Mouse (Mus musculus) hindbrain, embryonic 12.5 days (tissue): ENCODE measurements at regions not wholly inside any gene's neighbourhood (a gene's known extent, or its start where the extent isn't known, plus 50 kb on each side); places are given as distances from the start of the nearest gene placed in this dataset.

Experiments
- ATAC-seq: fragments of 200-750 bp; cut with Nextera tagmentation; 2 replicates; pipeline ENCODE4 v1.8.0; 2017; ENCODE audit warnings: moderate TSS enrichment; ENCODE audit not compliant: low FRiP score
- H3K27ac ChIP-seq: fragments of 300-500 bp; sonication (generic); 2 replicates; pipeline ENCODE4 v1.5.1; 2016; ENCODE audit warnings: mild to moderate bottlenecking
- H3K27me3 ChIP-seq: fragments of 300-500 bp; sonication (generic); 2 replicates; pipeline ENCODE4 v1.6.1; 2016; ENCODE audit warnings: mild to moderate bottlenecking
- H3K36me3 ChIP-seq: fragments of 300-500 bp; sonication (generic); 2 replicates; pipeline ENCODE4 v1.6.1; 2016; ENCODE audit warnings: mild to moderate bottlenecking
- H3K4me1 ChIP-seq: fragments of 300-500 bp; sonication (generic); 2 replicates; pipeline ENCODE4 v1.6.1; 2016
- H3K4me2 ChIP-seq: fragments of 300-500 bp; sonication (generic); replicated peaks from 2 replicates; pipeline ENCODE4 v1.6.1; 2016; ENCODE audit warnings: mild to moderate bottlenecking
- H3K4me3 ChIP-seq: fragments of 300-500 bp; sonication (generic); 2 replicates; pipeline ENCODE4 v1.5.1; 2016; ENCODE audit warnings: mild to moderate bottlenecking
- H3K9ac ChIP-seq: fragments of 300-500 bp; sonication (generic); 2 replicates; pipeline ENCODE4 v1.6.1; 2016; ENCODE audit warnings: mild to moderate bottlenecking, moderate library complexity
- H3K9me3 ChIP-seq: fragments of 300-500 bp; sonication (generic); replicated peaks from 2 replicates; pipeline ENCODE4 v1.6.1; 2016; ENCODE audit warnings: mild to moderate bottlenecking
- whole genome bisulfite sequencing: fragments of 180-500 bp; shearing (Covaris S2); methylation state at CpG from one replicate; pipeline ENCODE4 v1.1.7; 2016; 5-methylcytosine and 5-hydroxymethylcytosine counted together

DNA sequence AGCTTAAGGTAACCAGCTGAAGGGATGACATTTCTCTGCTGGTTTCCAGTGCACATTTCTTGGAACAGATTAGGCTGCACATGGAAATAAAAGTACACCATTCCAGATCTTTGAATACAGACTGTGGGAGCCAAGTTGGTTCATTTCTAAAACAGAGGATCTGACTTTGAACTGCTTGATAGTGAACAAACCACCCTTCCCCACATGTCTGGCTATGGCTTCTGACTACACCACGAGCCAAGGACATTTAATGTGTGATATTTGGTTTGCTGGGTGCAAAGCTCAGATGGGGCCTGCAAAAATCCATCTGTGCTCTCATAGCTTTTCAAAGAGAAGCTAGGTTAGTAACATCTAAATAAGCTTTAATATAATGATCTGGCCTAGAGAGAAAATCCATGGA, 614.7 kb upstream of the Cdh11 start:
- ATAC-seq: no peak
- no peaks in the 10 kb centered on the region for H3K36me3 ChIP-seq
- H3K4me1 ChIP-seq: peaks cover 4% of the 10 kb centered on the region; the same call in 1 of the 2 replicates
- no peaks in the 10 kb centered on the region for H3K9me3 ChIP-seq
- no peaks in the 10 kb centered on the region for H3K27me3 ChIP-seq
- H3K4me3 ChIP-seq: no peak overlapping the region
- 88% methylated on average over 1 of the region's 1 CpGs for WGBS
- no peak overlapping the region for H3K9ac ChIP-seq
- H3K27ac ChIP-seq: no peak overlapping the region
- H3K4me2 ChIP-seq: no peak overlapping the region

GRCm38 (mm10) chr8:103402731-103403130, 617.3 kb upstream of the Cdh11 start:
- H3K4me3 ChIP-seq: no peak overlapping the region
- no peaks in the 10 kb centered on the region for H3K9me3 ChIP-seq
- H3K4me1 ChIP-seq: no peaks in the 10 kb centered on the region
- no peak overlapping the region for H3K9ac ChIP-seq
- no peak overlapping the region for H3K27ac ChIP-seq
- H3K4me2 ChIP-seq: no peak overlapping the region
- WGBS: 83% methylated on average over 3 of the region's 3 CpGs
- no peak for ATAC-seq
- no peaks in the 10 kb centered on the region for H3K27me3 ChIP-seq
- H3K36me3 ChIP-seq: no peaks in the 10 kb centered on the region

DNA sequence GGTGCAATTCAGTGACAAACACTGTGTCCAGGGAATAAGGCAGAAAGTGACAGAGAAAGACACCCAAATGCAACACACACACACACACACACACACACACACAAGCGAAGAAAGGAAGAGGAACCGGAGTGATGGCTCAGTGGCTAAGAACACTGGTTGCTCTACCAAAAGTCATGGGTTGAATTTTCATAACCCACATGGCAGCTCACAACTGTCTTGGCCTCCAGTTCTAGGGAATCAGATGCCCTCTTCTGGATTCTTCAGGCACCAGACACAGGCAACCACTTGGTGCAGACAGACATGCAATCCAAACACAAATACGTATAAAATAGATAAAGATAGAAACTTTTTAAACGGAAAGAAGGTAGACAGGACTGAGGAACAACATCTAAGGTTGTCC, 618.4 kb upstream of the Cdh11 start:
- no peak for ATAC-seq
- 92% methylated on average over 4 of the region's 4 CpGs for WGBS

DNA sequence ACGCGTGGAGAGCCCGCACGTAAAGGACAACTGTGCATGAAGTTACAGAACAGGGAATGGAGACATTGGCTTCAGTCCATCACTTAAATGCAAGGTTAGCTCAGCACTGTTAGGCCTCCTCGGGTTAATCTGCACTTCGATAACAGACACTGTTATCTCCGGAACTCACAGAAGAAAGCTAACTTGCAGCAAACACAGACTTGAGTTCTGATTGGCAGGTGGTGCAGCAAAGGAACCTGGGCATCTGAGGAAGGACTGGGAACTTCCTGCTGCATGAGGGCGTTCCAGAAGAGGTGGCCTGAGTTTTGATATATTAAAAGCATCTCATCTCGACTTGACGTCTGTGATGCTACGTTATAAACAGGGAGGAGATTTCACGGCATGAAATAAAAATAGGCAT, 620.3 kb upstream of the Cdh11 start:
- H3K27ac ChIP-seq: no peak overlapping the region
- no peaks in the 10 kb centered on the region for H3K4me1 ChIP-seq
- H3K36me3 ChIP-seq: no peaks in the 10 kb centered on the region
- 88% methylated on average over 12 of the region's 12 CpGs for WGBS
- H3K4me2 ChIP-seq: no peak overlapping the region
- H3K9ac ChIP-seq: no peak overlapping the region
- no peak overlapping the region for H3K4me3 ChIP-seq
- no peaks in the 10 kb centered on the region for H3K9me3 ChIP-seq
- ATAC-seq: no peak
- no peaks in the 10 kb centered on the region for H3K27me3 ChIP-seq

More for the DNA sequence above, 618.4 kb upstream of the Cdh11 start:
- Histone ChIP-seq H3K27me3 (no peaks in the 10 kb centered on the region), H3K9ac (no peak overlapping the region), H3K4me1 (no peaks in the 10 kb centered on the region), H3K4me2 (no peak overlapping the region), H3K27ac (no peak overlapping the region), H3K4me3 (no peak overlapping the region), H3K9me3 (no peaks in the 10 kb centered on the region), H3K36me3 (no peaks in the 10 kb centered on the region)

- Histone ChIP-seq H3K27me3 (no peaks in the 10 kb centered on the region), H3K9ac (no peak overlapping the region), H3K4me2 (no peak overlapping the region), H3K9me3 (no peaks in the 10 kb centered on the region), H3K36me3 (no peaks in the 10 kb centered on the region), H3K27ac (no peak overlapping the region), H3K4me3 (no peak overlapping the region), H3K4me1 (no peaks in the 10 kb centered on the region)
- no peak for ATAC-seq
- 83% methylated on average over 2 of the region's 2 CpGs for WGBS
Measured at GRCm38 (mm10) chr8:103406921-103407320, 621.5 kb upstream of the Cdh11 start.

DNA sequence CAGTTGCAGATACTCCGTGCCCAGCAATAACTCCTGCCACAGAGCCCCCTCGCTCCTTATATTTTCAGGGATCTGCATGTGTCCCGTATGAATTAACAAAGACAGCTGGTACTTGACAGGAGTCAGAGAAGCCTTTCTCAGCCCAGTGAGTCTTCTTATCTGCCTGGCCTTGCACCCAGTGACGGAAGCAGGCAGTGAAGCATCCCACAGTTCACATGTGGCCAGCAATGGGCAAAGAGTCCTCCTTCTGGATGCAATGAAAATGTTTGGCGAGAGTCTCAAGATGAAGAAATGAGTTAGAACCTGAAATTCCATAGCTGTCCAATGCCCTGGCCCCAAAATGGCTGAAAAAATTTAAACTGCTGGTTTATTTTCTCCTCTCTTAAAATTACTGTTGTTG, 622.2 kb upstream of the Cdh11 start:
- Histone ChIP-seq H3K9ac (no peak overlapping the region), H3K4me3 (no peak overlapping the region), H3K27me3 (no peaks in the 10 kb centered on the region), H3K36me3 (no peaks in the 10 kb centered on the region), H3K9me3 (no peaks in the 10 kb centered on the region), H3K4me1 (no peaks in the 10 kb centered on the region), H3K4me2 (no peak overlapping the region), H3K27ac (no peak overlapping the region)
- ATAC-seq: no peak
- 77% methylated on average over 5 of the region's 5 CpGs for WGBS

- ATAC-seq: no peak
- Histone ChIP-seq H3K9ac (no peak overlapping the region), H3K27me3 (no peaks in the 10 kb centered on the region), H3K4me2 (no peak overlapping the region), H3K36me3 (no peaks in the 10 kb centered on the region), H3K27ac (no peak overlapping the region), H3K4me1 (peaks cover under 1% of the 10 kb centered on the region; the same call in 1 of the 2 replicates), H3K9me3 (no peaks in the 10 kb centered on the region), H3K4me3 (no peak overlapping the region)
- 74% methylated on average over 3 of the region's 3 CpGs for WGBS
Measured at GRCm38 (mm10) chr8:103408411-103408810, 623.0 kb upstream of the Cdh11 start.

- H3K27ac ChIP-seq: no peak overlapping the region
- H3K9ac ChIP-seq: no peak overlapping the region
Measured at GRCm38 (mm10) chr8:103409121-103409551, 623.7 kb upstream of the Cdh11 start.

DNA sequence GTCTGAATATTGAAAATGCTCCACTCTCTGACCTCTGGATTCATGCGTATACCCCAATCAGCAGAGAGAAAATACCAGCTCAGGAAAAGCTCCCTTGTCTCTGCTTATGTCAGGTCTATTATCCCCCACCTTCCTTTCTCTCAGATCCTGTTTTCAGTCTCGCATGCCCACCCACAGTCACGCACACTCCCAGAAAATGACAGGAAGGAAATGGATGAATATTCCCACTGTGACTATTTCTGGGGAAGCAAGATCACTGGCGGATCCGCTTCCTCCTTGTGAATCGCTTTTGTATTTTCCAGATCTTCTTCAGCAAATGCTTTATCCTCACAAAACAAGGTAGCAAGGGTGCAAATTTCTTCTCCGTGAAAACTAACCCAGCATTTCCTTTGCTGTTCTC, 627.3 kb upstream of the Cdh11 start:
- ATAC-seq: no peak
- H3K9me3 ChIP-seq: no peaks in the 10 kb centered on the region
- H3K4me1 ChIP-seq: peaks cover 11% of the 10 kb centered on the region; the same call in 1 of the 2 replicates
- H3K9ac ChIP-seq: no peak overlapping the region
- no peak overlapping the region for H3K4me3 ChIP-seq
- no peaks in the 10 kb centered on the region for H3K27me3 ChIP-seq
- H3K27ac ChIP-seq: no peak overlapping the region
- H3K4me2 ChIP-seq: no peak overlapping the region
- 74% methylated on average over 7 of the region's 7 CpGs for WGBS
- no peaks in the 10 kb centered on the region for H3K36me3 ChIP-seq

More at GRCm38 (mm10) chr8:103409121-103409551, 623.7 kb upstream of the Cdh11 start:
- Histone ChIP-seq H3K27me3 (no peaks in the 10 kb centered on the region), H3K4me3 (no peak overlapping the region), H3K9me3 (no peaks in the 10 kb centered on the region), H3K4me2 (no peak overlapping the region), H3K4me1 (peaks cover 6% of the 10 kb centered on the region; the same call in 1 of the 2 replicates), H3K36me3 (no peaks in the 10 kb centered on the region)
- no peak for ATAC-seq
- 75% methylated on average over 2 of the region's 2 CpGs for WGBS

DNA sequence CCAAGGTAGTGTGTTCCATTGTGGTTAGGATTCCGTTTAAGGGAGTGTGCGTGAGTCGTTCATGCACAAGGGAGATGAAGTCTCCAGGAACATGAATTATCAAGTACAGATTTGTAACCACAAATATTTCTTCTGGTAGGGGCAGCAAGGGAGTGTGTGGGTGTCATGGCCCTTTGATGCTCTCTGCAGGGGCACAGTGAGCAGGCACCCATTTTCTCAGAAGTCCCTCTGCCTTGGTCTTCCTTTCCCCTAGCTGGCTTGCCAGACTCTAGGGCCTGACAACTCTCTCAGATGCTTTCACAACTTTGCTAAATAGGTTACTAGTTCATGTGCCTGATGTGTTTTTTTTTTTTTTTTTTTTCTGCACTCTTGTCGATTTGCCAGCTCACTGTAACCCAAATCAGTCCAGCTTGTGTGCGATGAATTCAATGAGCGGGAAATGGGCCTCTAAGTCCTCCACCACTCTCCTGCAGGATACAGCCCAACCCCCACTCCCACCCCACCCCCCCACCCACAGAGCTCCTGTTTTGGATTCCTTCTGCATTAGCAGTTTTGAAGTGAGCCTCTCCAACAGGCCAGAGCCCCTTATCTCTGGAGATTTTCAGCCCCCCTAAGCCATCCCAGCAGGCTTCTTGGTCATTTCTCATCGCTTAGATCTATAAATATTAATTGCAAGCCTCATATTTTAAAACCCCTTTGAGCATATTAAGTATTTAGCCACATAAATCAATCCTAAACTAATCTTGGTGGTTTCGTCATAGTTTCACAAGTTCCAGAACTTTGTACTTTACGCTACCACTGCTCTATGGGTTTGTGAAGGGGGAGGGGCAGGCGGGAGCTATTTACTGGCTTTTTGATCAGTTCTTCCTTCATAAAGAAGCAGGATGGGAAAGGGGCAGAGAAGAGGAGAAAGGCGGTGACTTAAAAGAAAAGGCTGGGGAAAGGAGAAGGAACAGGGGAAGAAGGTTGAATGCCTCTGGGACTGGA, 628.4 kb upstream of the Cdh11 start:
- WGBS: 71% methylated on average over 11 of the region's 11 CpGs
- ATAC-seq: no peak
- H3K27me3 ChIP-seq: no peaks in the 10 kb centered on the region

DNA sequence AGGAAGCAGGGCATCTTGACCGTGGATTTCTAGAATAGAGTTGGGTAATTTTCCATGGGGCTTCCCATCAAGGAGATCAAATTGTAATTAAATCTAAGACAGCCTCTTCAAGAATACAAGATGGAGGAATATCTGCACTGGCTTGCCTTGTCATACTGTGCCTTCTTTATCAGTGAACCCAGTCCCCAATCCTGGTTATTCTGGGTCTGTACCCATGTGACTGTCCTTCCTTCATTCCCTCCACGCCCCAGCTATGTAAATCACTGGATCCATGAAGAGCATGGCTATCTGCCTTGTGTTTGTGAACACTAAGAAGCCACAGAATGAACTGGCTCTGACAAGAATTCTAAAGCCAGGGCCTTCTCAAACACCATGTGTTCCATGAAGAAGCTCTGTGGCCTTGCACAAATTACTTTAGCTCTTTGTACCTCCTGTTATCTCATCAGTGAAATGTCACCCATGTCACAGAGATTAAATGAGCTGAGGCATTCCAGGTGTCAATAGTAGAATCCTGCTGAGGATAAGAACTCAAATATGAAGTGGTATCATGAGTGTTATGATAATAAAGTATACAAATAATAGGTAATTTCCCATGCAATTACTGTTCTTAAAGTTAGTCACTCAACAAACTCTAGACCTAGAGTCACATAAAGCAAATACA, 637.0 kb upstream of the Cdh11 start:
- Histone ChIP-seq H3K9ac (no peak overlapping the region), H3K4me2 (no peak overlapping the region), H3K9me3 (no peaks in the 10 kb centered on the region), H3K4me1 (no peaks in the 10 kb centered on the region), H3K36me3 (no peaks in the 10 kb centered on the region), H3K27me3 (no peaks in the 10 kb centered on the region), H3K27ac (no peak overlapping the region), H3K4me3 (no peak overlapping the region)
- no peak for ATAC-seq
- WGBS: 87% methylated on average over 2 of the region's 2 CpGs

More for the DNA sequence above, 628.4 kb upstream of the Cdh11 start:
- Histone ChIP-seq H3K4me1 (peaks cover 11% of the 10 kb centered on the region; the same call in 1 of the 2 replicates), H3K27ac (no peak overlapping the region), H3K36me3 (no peaks in the 10 kb centered on the region), H3K4me2 (no peak overlapping the region), H3K9ac (no peak overlapping the region), H3K4me3 (no peak overlapping the region), H3K9me3 (no peaks in the 10 kb centered on the region)

- WGBS: 87% methylated on average over 1 of the region's 1 CpGs
- no peaks in the 10 kb centered on the region for H3K36me3 ChIP-seq
- H3K27ac ChIP-seq: no peak overlapping the region
- no peak for ATAC-seq
- no peaks in the 10 kb centered on the region for H3K4me1 ChIP-seq
- no peak overlapping the region for H3K9ac ChIP-seq
- no peak overlapping the region for H3K4me3 ChIP-seq
- H3K4me2 ChIP-seq: no peak overlapping the region
- H3K9me3 ChIP-seq: no peaks in the 10 kb centered on the region
- H3K27me3 ChIP-seq: no peaks in the 10 kb centered on the region
Measured at GRCm38 (mm10) chr8:103425967-103426366, 640.5 kb upstream of the Cdh11 start.
